Mouse (Mus musculus) retina, embryonic 14.5 days (tissue): Measurements from ENCODE around the gene Rcc1l.

Source experiments
- DNase-seq: peaks from one replicate; pipeline ENCODE4 v3.0.0-alpha.2; 2015; ENCODE audit warnings: low spot score

The Rcc1l gene

GRCm38 (mm10) chr5:134176169-134176881, at the start of gene Rcc1l:
Gene Rcc1l, minus strand, starts transcription at chr5:134176774.
- peak; percentile 90 for DNase-seq

GRCm38 (mm10) chr5:134225110-134225901, 48.7 kb upstream of the Rcc1l start:
- DNase-seq: no peak

GRCm38 (mm10) chr5:134221708-134222150, 45.2 kb upstream of the Rcc1l start:
- peak; percentile 38 for DNase-seq

- no peak for DNase-seq
These were observed 44.7 kb upstream of the Rcc1l start for GRCm38 (mm10) chr5:134221278-134221677.

GRCm38 (mm10) chr5:134217900-134218299, 41.3 kb upstream of the Rcc1l start:
- DNase-seq: no peak

- no peak for DNase-seq
These were observed 37.6 kb upstream of the Rcc1l start for GRCm38 (mm10) chr5:134214021-134214806.

- no peak for DNase-seq
These were observed 33.5 kb upstream of the Rcc1l start for GRCm38 (mm10) chr5:134209931-134210554.

- DNase-seq: no peak
These were observed 30.1 kb upstream of the Rcc1l start for GRCm38 (mm10) chr5:134206721-134207120.

GRCm38 (mm10) chr5:134193664-134194063, 17.1 kb upstream of the Rcc1l start:
- DNase-seq: no peak

GRCm38 (mm10) chr5:134188571-134188970, 12.0 kb upstream of the Rcc1l start:
- DNase-seq: no peak

- peak; percentile 70 for DNase-seq
These were observed 10.6 kb upstream of the Rcc1l start for GRCm38 (mm10) chr5:134186961-134187731.

- DNase-seq: no peak
These were observed 9.5 kb upstream of the Rcc1l start for GRCm38 (mm10) chr5:134186059-134186458.

GRCm38 (mm10) chr5:134183880-134184808, 7.6 kb upstream of the Rcc1l start, which contains the start of gene Gtf2ird2:
Gene Gtf2ird2, plus strand, starts transcription at chr5:134184019.
- peak; percentile 100 for DNase-seq

GRCm38 (mm10) chr5:134183162-134183561, 6.6 kb upstream of the Rcc1l start:
- DNase-seq: peak; percentile 15

- peak; percentile 13 for DNase-seq
These were observed 6.2 kb upstream of the Rcc1l start for GRCm38 (mm10) chr5:134182735-134183134.

- no peak for DNase-seq
These were observed 5.6 kb upstream of the Rcc1l start for GRCm38 (mm10) chr5:134182172-134182571.

GRCm38 (mm10) chr5:134179871-134180270, 3.3 kb upstream of the Rcc1l start:
- DNase-seq: peak; percentile 96

- no peak for DNase-seq
These were observed 2.0 kb upstream of the Rcc1l start for GRCm38 (mm10) chr5:134178536-134178935.

- DNase-seq: no peak
These were observed 878 bp downstream of the Rcc1l start for GRCm38 (mm10) chr5:134175696-134176095.

GRCm38 (mm10) chr5:134173206-134173605, 3.4 kb downstream of the Rcc1l start:
- peak; percentile 55 for DNase-seq
